ENCODE assay signal across 9 mouse cellular contexts in genomic region chr2:84632999-84633398, GRCm38 (mm10). TPM values are rescaled to one million over a fixed set of nuclear protein-coding genes. Genes with fewer than 3 reads are reported as not detected.
DNase-seq lines count a peak whose midpoint lies in the region; ATAC-seq lines count a peak whose summit lies in the region.
"Had no signal": no experiment of that assay in that cellular context is flagged by ENCODE, and none has a peak within 500 bp of the region (broad histone marks: within the 10 kb centered on the region; RNA-seq: fewer than 3 reads in every experiment).

No protein-coding gene starts in this region.

- peak overlapping the region; percentile 21 for H3K4me3 ChIP-seq in heart, embryonic 13.5 days
- H3K4me3 ChIP-seq in liver, embryonic 15.5 days (replicated peaks): no peak overlapping the region

- H3K4me1 ChIP-seq in heart, embryonic 13.5 days: peaks cover 78% of the 10 kb centered on the region
- peaks cover 70% of the 10 kb centered on the region for H3K4me1 ChIP-seq in liver, embryonic 15.5 days (replicated peaks)

- no peak for ATAC-seq in heart, embryonic 13.5 days (ENCODE audit: extremely low read depth, insufficient number of reproducible peaks, low FRiP score, low TSS enrichment)
- ATAC-seq in liver, embryonic 15.5 days (ENCODE audit: insufficient read depth): no peak

- peak overlapping the region; percentile 98 for H3K27ac ChIP-seq in heart, embryonic 13.5 days (replicated peaks)
- H3K27ac ChIP-seq in liver, embryonic 15.5 days (replicated peaks): 0 out of 2 replicates have a peak overlapping the region, but pooled peaks have one; percentile 24

- DNase-seq in heart, postnatal 4 days: no peak
- DNase-seq in ES-CJ7 (ENCODE audit: low read depth, low spot score) (peak; percentile 56), adipocyte (ENCODE audit: low spot score) (no peak)
- peak; percentile 49 for DNase-seq in fat pad, adult 2 months (ENCODE audit: extremely low read depth, low read depth, low spot score)
- DNase-seq in layer of hippocampus, postnatal 36 days: no peak
- DNase-seq in layer of hippocampus, adult 11-12 months (ENCODE audit: low spot score): no peak

- WGBS in heart, embryonic 13.5 days: 3% methylated on average over 3 of the region's 3 CpGs
- 3% methylated on average over 3 of the region's 3 CpGs for WGBS in liver, embryonic 15.5 days (ENCODE audit: insufficient replicate concordance)

- H3K4me2 ChIP-seq in heart, embryonic 13.5 days: peak overlapping the region; percentile 65
- peak overlapping the region; percentile 27; the same call in 1 of the 2 replicates for H3K4me2 ChIP-seq in liver, embryonic 15.5 days

- no peaks in the 10 kb centered on the region for H3K27me3 ChIP-seq in heart, embryonic 13.5 days (replicated peaks)
- H3K27me3 ChIP-seq in liver, embryonic 15.5 days: no peaks in the 10 kb centered on the region

- no peaks in the 10 kb centered on the region for H3K9me3 ChIP-seq in heart, embryonic 13.5 days
- H3K9me3 ChIP-seq in liver, embryonic 15.5 days (replicated peaks): no peaks in the 10 kb centered on the region

- peak overlapping the region; percentile 76 for H3K9ac ChIP-seq in heart, embryonic 13.5 days
- no peak overlapping the region for H3K9ac ChIP-seq in liver, embryonic 15.5 days

- H3K36me3 ChIP-seq in heart, embryonic 13.5 days: peaks cover 24% of the 10 kb centered on the region
- no peaks in the 10 kb centered on the region for H3K36me3 ChIP-seq in liver, embryonic 15.5 days (replicated peaks)

RNA-seq across cellular contexts. Expression of gene Ctnnd1, which starts 17.6 kb away (rescaled TPM):
- 60.6 and 63.6 TPM in 2 replicates for polyA plus RNA-seq in heart, embryonic 13.5 days (2015; fragmentation: Nextera tagmentation; extraction: Ambion mirVana)
- 100 to 1,000 TPM; 161 to 162 TPM for total RNA-seq in heart, postnatal 4 days (2021)
- polyA plus RNA-seq in liver, embryonic 15.5 days (2015; fragmentation: Nextera tagmentation; extraction: Ambion mirVana): 12.4 and 13.1 TPM in 2 replicates
- total RNA-seq in layer of hippocampus, postnatal 36 days (2021): 10 to 100 TPM; 50.8 to 53.1 TPM

RNA-seq across cellular contexts. Expression of gene Btbd18, which starts 25.9 kb away (rescaled TPM):
- polyA plus RNA-seq in heart, embryonic 13.5 days (2015; fragmentation: Nextera tagmentation; extraction: Ambion mirVana): 0.10 and 0.12 TPM in 2 replicates
- total RNA-seq in heart, postnatal 4 days (2021): under 1 TPM in 1 of 2 experiments, not detected in 1; 0.11 TPM
- 0.05 TPM in 2 replicates for polyA plus RNA-seq in liver, embryonic 15.5 days (2015; fragmentation: Nextera tagmentation; extraction: Ambion mirVana)
- not detected for total RNA-seq in layer of hippocampus, postnatal 36 days (2021)

RNA-seq across cellular contexts. Expression of gene Selenoh, which starts 37.6 kb away (rescaled TPM):
- polyA plus RNA-seq in heart, embryonic 13.5 days (2015; fragmentation: Nextera tagmentation; extraction: Ambion mirVana): 272 and 285 TPM in 2 replicates
- 100 to 1,000 TPM; 109 to 112 TPM for total RNA-seq in heart, postnatal 4 days (2021)
- polyA plus RNA-seq in liver, embryonic 15.5 days (2015; fragmentation: Nextera tagmentation; extraction: Ambion mirVana): 71.6 and 86.7 TPM in 2 replicates
- total RNA-seq in layer of hippocampus, postnatal 36 days (2021): 10 to 100 TPM; 26.7 to 28.3 TPM

RNA-seq across cellular contexts. Expression of gene Gm28635, which starts 44.8 kb away (rescaled TPM):
- polyA plus RNA-seq in heart, embryonic 13.5 days (2015; fragmentation: Nextera tagmentation; extraction: Ambion mirVana): not detected in 2 replicates
- total RNA-seq in heart, postnatal 4 days (2021): 10 to 100 TPM; 15.3 to 22.6 TPM
- not detected in 2 replicates for polyA plus RNA-seq in liver, embryonic 15.5 days (2015; fragmentation: Nextera tagmentation; extraction: Ambion mirVana)
- 1 to 10 TPM; 3.8 to 3.9 TPM for total RNA-seq in layer of hippocampus, postnatal 36 days (2021)
- polyA plus RNA-seq: limb, embryonic 14.5 days had no signal

RNA-seq across cellular contexts. Expression of gene Med19, which starts 45.2 kb away (rescaled TPM):
- 26.1 and 26.6 TPM in 2 replicates for polyA plus RNA-seq in heart, embryonic 13.5 days (2015; fragmentation: Nextera tagmentation; extraction: Ambion mirVana)
- total RNA-seq in heart, postnatal 4 days (2021): 10 to 100 TPM; 18.9 to 20.2 TPM
- polyA plus RNA-seq in liver, embryonic 15.5 days (2015; fragmentation: Nextera tagmentation; extraction: Ambion mirVana): 18.7 and 21.1 TPM in 2 replicates
- total RNA-seq in layer of hippocampus, postnatal 36 days (2021): 10 to 100 TPM; 29.5 to 32.2 TPM

Comparison
In these comparisons a context has a peak if more than half of its experiments do, and no peak if none do; other contexts are left out.
1. DNase-seq: peak in ES-CJ7 (single experiment) and fat pad, adult 2 months (single experiment); none in heart, postnatal 4 days (single experiment), adipocyte (single experiment), layer of hippocampus, postnatal 36 days (0 of 2) and layer of hippocampus, adult 11-12 months (single experiment).